Mouse (Mus musculus) lung, adult 18-20 months (tissue): ENCODE results near the gene Etfbkmt.
"Not testable (repeated sequence)": the region's sequence is repeated elsewhere in the genome, so short reads cannot be mapped to it uniquely, and the experiment has no call there.

ENCODE experiments used
- DNase-seq, 2 experiments: peaks; one replicate each; pipeline ENCODE4 v3.0.0; 2022; ENCODE audit warnings: mixed read lengths in 2 of 2

Etfbkmt gene

GRCm38 (mm10) chr6:149187371-149187770 is 47.7 kb downstream of the Etfbkmt start:
- no peak for DNase-seq

GRCm38 (mm10) chr6:149188041-149188924 is 48.6 kb downstream of the Etfbkmt start, which contains the start of gene Amn1:
TSS of gene Amn1 (minus strand) at chr6:149188712.
- DNase-seq = peak; percentile 98 to 99

DNA sequence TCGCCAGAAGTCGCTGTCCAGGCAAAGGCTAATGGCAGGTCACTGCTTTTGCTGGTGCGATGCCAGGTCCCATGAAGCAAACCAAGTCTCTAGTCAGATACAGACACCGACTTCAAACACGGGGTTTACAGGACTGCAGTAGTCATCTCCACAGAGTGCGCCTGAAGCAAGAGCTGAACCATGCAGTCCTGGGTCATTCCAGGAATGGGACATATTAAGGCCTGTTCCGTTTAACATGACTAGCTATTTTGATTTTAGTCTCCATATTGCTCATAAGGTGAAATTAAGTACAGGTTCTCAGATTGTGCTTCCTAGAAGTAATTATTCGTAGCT is 49.2 kb downstream of the Etfbkmt start:
- DNase-seq = no peak

DNA sequence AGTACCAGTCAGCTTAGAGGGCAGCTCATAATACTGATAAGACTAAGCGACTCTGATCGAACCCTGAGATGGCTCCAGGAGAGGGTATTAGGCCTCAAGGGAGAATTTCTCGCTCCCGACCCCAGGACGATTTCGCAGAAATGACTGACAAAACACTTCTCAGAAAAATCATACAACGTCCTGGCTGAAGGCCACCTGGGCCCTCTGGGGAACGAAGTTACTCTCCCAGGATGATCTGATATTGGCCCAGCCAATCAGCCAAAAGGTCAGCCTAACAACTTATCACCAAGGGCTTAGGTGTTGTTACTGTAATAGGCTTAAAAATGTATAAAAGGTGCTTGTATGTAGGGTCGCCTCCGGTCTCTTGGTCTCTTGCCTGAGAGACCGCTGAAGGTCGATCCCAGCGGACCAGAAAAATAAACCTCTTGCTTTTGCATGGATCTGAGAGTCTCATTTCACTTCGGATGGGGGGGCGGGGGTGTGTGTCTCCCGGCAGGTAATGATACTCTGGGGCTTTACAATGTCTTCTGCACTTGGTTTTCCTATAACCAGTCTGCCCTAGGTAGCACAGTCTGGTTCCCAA is 49.8 kb downstream of the Etfbkmt start:
- DNase-seq = no peak

DNA sequence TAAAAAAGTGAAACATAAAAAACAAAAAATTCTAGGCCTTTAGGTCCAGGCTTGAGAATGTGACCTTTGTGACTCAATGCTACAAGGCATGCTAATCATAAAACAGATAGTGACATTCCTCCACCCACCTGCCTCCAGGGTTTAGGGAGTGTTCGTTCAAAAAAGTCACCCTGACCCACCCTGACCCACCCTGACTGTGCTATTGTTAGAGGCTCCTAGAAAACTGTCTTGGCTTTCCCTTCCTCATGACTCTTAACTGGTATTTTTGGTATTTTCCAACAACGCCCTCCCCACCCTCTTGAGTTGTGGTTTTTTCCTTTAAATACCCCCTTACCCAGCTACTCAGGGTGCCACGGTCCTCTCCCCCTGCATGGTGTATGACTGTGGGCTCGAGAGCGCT is 52.3 kb downstream of the Etfbkmt start:
- DNase-seq = not testable (repeated sequence)

DNA sequence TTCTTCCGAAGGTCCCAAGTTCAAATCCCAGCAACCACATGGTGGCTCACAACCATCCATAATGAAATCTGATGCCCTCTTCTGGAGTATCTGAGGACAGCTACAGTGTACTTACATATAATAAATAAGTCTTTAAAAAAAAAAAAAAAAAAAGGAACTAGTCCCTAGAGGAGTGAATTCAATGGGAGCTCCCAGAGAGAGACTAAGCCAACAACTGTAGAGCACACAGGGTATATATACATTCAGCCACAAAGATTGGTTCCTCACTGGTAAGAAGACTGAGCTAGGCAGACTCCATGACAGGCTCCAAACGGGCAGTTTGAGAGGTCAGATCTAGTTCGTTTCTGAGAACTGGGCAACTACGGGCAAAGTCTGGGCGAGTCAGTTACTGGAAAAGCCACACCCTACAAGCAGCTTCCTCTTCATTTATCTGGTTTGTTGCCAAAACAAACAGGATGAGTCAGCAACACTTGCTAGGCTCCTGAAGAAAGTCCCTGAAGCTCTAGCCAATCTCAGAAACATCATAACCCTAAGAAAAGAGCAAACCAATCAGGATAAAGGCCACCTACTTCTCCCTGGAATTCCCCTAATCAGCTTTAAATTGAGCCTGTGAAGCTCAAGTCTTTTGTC is 53.7 kb downstream of the Etfbkmt start:
- DNase-seq = peak; percentile 60 to 71

DNA sequence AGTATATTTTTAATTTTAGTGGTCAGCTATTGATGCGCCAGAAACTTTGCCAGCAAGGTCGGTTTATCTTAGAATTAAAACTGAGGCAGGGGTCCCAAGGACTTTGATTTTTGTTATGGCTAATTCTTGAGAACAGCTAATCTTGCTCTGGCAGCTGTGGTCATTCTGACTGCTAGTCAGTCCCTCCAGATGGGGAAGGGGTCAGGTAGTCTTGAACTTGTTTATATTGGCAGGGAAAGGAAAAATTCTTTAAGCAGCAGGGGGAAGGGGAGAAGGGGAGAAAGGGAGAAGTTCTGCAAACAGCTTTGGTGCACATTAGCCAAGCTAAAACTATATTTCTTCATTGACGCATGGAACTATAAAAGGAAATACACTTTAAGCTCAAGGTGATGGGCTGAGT is 57.5 kb downstream of the Etfbkmt start:
- no peak for DNase-seq

DNA sequence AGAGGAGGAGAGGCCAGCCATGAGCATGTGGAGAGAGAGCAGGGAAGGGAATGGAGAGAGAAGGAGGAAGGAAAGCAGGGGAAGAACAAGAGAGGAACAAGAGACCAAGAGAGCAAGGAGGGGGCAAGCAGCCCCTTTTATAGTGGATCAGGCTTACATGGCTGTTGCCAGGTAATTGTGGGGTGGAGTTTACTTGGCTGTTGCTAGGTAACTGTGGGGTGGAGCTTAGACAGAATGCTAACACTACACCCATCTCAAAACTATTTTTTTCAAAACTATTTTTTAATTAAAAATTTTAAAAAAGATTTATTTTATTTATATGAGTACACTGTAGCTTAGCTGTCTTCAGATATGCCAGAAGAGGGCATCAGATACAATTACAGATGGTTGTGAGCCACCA is 58.9 kb downstream of the Etfbkmt start:
- DNase-seq = no peak
